Mouse (Mus musculus) heart, embryonic 11.5 days (tissue): ENCODE data around the gene Csf3. TPM values are rescaled to one million over a fixed set of nuclear protein-coding genes. Genes with fewer than 3 reads are reported as not detected.

Source experiments
- ATAC-seq: fragments of 200-750 bp; cut with Nextera tagmentation; replicated peaks from 2 replicates; pipeline ENCODE4 v1.8.0; 2017; ENCODE audit warnings: moderate library complexity; ENCODE audit not compliant: insufficient number of reproducible peaks, low FRiP score, low TSS enrichment
- H3K27ac ChIP-seq: fragments of 300-500 bp; sonication (generic); 2 replicates; pipeline ENCODE4 v1.5.1; 2014; ENCODE audit warnings: mild to moderate bottlenecking, low read depth, low read length
- H3K27me3 ChIP-seq: fragments of 300-500 bp; sonication (generic); 2 replicates; pipeline ENCODE4 v1.6.1; 2014; ENCODE audit warnings: mild to moderate bottlenecking, low read length, mixed read lengths; ENCODE audit not compliant: control insufficient read depth, insufficient read depth
- H3K36me3 ChIP-seq: fragments of 300-500 bp; sonication (generic); 2 replicates; pipeline ENCODE4 v1.6.1; 2014; ENCODE audit warnings: mild to moderate bottlenecking, low read length, moderate library complexity, mixed read lengths; ENCODE audit not compliant: control insufficient read depth, insufficient read depth
- H3K4me1 ChIP-seq: fragments of 300-500 bp; sonication (generic); 2 replicates; pipeline ENCODE4 v1.6.1; 2014; ENCODE audit warnings: low read length; ENCODE audit not compliant: control insufficient read depth, insufficient read depth
- H3K4me2 ChIP-seq: fragments of 300-500 bp; sonication (generic); 2 replicates; pipeline ENCODE4 v1.6.1; 2014; ENCODE audit warnings: mild to moderate bottlenecking, moderate library complexity
- H3K4me3 ChIP-seq: fragments of 300-500 bp; sonication (generic); 2 replicates; pipeline ENCODE4 v1.5.1; 2014; ENCODE audit warnings: low read depth, low read length
- H3K9ac ChIP-seq: fragments of 300-500 bp; sonication (generic); 2 replicates; pipeline ENCODE4 v1.6.1; 2014; ENCODE audit warnings: mild to moderate bottlenecking, low read depth, low read length, moderate library complexity
- H3K9me3 ChIP-seq: fragments of 300-500 bp; sonication (generic); replicated peaks from 2 replicates; pipeline ENCODE4 v1.6.1; 2016; ENCODE audit warnings: low read length; ENCODE audit not compliant: control insufficient read depth
- WGBS: fragments of 180-500 bp; shearing (Covaris S2); extraction: QIAGEN DNeasy Blood & Tissue Kit; methylation state at CpG from one replicate; pipeline ENCODE4 v1.1.7; 2014; ENCODE audit not compliant: insufficient replicate concordance; 5-methylcytosine and 5-hydroxymethylcytosine counted together
- polyA plus RNA-seq: library from polyadenylated mRNA; unstranded; fragments of >200 nt; fragmentation: Nextera tagmentation; extraction: Ambion mirVana; gene quantifications from 2 replicates; pipeline ENCODE4 v1.2.1, GENCODE M21; 2014

Csf3 gene
- polyA plus RNA-seq, 1 experiment from 2014 or later, result not detected

GRCm38 (mm10) chr11:98688009-98688408 lies 13.1 kb upstream of the Csf3 start:
- Histone ChIP-seq H3K9ac (no peak overlapping the region), H3K4me3 (no peak overlapping the region), H3K9me3 (no peaks in the 10 kb centered on the region), H3K36me3 (peaks cover 42% of the 10 kb centered on the region), H3K27ac (no peak overlapping the region), H3K4me1 (peaks cover 7% of the 10 kb centered on the region; the same call in 1 of the 2 replicates), H3K4me2 (no peak overlapping the region), H3K27me3 (no peaks in the 10 kb centered on the region)
- no peak for ATAC-seq
- 88% methylated on average over 8 of the region's 8 CpGs for WGBS

GRCm38 (mm10) chr11:98693201-98693600 lies 7.9 kb upstream of the Csf3 start:
- Histone ChIP-seq H3K9ac (no peak overlapping the region), H3K4me1 (no peaks in the 10 kb centered on the region), H3K27me3 (no peaks in the 10 kb centered on the region), H3K4me3 (no peak overlapping the region), H3K36me3 (peaks cover 39% of the 10 kb centered on the region), H3K27ac (no peak overlapping the region), H3K9me3 (no peaks in the 10 kb centered on the region), H3K4me2 (no peak overlapping the region)
- 74% methylated on average over 13 of the region's 13 CpGs for WGBS
- no peak for ATAC-seq

- Histone ChIP-seq H3K9ac (no peak overlapping the region), H3K4me2 (no peak overlapping the region), H3K27me3 (no peaks in the 10 kb centered on the region), H3K27ac (no peak overlapping the region), H3K4me3 (no peak overlapping the region), H3K4me1 (no peaks in the 10 kb centered on the region), H3K36me3 (peaks cover 36% of the 10 kb centered on the region), H3K9me3 (no peaks in the 10 kb centered on the region)
- 90% methylated on average over 9 of the region's 9 CpGs for WGBS
- ATAC-seq, result no peak
Measured at GRCm38 (mm10) chr11:98693746-98694145, 7.3 kb upstream of the Csf3 start.

GRCm38 (mm10) chr11:98694301-98694700 lies 6.8 kb upstream of the Csf3 start:
- Histone ChIP-seq H3K36me3 (peaks cover 36% of the 10 kb centered on the region), H3K27me3 (no peaks in the 10 kb centered on the region), H3K4me2 (no peak overlapping the region), H3K4me3 (no peak overlapping the region), H3K9ac (no peak overlapping the region), H3K27ac (no peak overlapping the region), H3K9me3 (no peaks in the 10 kb centered on the region), H3K4me1 (no peaks in the 10 kb centered on the region)
- ATAC-seq, result no peak
- WGBS, result 86% methylated on average over 9 of the region's 9 CpGs

- Histone ChIP-seq H3K4me3 (no peak overlapping the region), H3K27ac (no peak overlapping the region), H3K9me3 (no peaks in the 10 kb centered on the region), H3K9ac (no peak overlapping the region), H3K4me2 (no peak overlapping the region), H3K27me3 (no peaks in the 10 kb centered on the region), H3K4me1 (no peaks in the 10 kb centered on the region; the same call in 1 of the 2 replicates), H3K36me3 (peaks cover 30% of the 10 kb centered on the region)
- ATAC-seq, result no peak
- WGBS, result 75% methylated on average over 14 of the region's 14 CpGs
Measured at GRCm38 (mm10) chr11:98695408-98695807, 5.7 kb upstream of the Csf3 start.

- ATAC-seq, result no peak
- Histone ChIP-seq H3K27me3 (no peaks in the 10 kb centered on the region), H3K9me3 (no peaks in the 10 kb centered on the region), H3K36me3 (peaks cover 21% of the 10 kb centered on the region), H3K4me1 (no peaks in the 10 kb centered on the region; the same call in 1 of the 2 replicates), H3K9ac (no peak overlapping the region), H3K4me2 (no peak overlapping the region), H3K4me3 (no peak overlapping the region), H3K27ac (no peak overlapping the region)
- 83% methylated on average over 14 of the region's 14 CpGs for WGBS
Measured at GRCm38 (mm10) chr11:98696454-98697216, 4.4 kb upstream of the Csf3 start.

GRCm38 (mm10) chr11:98697225-98697624 lies 3.8 kb upstream of the Csf3 start:
- ATAC-seq, result no peak
- Histone ChIP-seq H3K36me3 (peaks cover 21% of the 10 kb centered on the region), H3K4me3 (no peak overlapping the region), H3K27ac (no peak overlapping the region), H3K4me2 (no peak overlapping the region), H3K4me1 (no peaks in the 10 kb centered on the region; the same call in 1 of the 2 replicates), H3K9me3 (no peaks in the 10 kb centered on the region), H3K9ac (no peak overlapping the region), H3K27me3 (no peaks in the 10 kb centered on the region)
- WGBS, result 87% methylated on average over 12 of the region's 12 CpGs

GRCm38 (mm10) chr11:98698849-98699640 lies 2.0 kb upstream of the Csf3 start:
- Histone ChIP-seq H3K4me1 (no peaks in the 10 kb centered on the region; the same call in 1 of the 2 replicates), H3K36me3 (peaks cover 12% of the 10 kb centered on the region), H3K4me2 (no peak overlapping the region), H3K27me3 (no peaks in the 10 kb centered on the region), H3K4me3 (no peak overlapping the region), H3K9me3 (no peaks in the 10 kb centered on the region), H3K27ac (no peak overlapping the region), H3K9ac (no peak overlapping the region)
- 81% methylated on average over 16 of the region's 16 CpGs for WGBS
- ATAC-seq, result no peak
